Mouse (Mus musculus) layer of hippocampus, adult 11-12 months (tissue): ENCODE measurements around the gene Nfx1.
A peak's percentile ranks its signal among the peaks of the same experiment; 100 is the strongest.

Experiments
- DNase-seq: peaks from one replicate; pipeline ENCODE4 v3.0.0; 2022; ENCODE audit warnings: low spot score

The Nfx1 gene

GRCm38 (mm10) chr4:41046254-41046795, 75.6 kb downstream of the Nfx1 start:
- DNase-seq: no peak

DNA sequence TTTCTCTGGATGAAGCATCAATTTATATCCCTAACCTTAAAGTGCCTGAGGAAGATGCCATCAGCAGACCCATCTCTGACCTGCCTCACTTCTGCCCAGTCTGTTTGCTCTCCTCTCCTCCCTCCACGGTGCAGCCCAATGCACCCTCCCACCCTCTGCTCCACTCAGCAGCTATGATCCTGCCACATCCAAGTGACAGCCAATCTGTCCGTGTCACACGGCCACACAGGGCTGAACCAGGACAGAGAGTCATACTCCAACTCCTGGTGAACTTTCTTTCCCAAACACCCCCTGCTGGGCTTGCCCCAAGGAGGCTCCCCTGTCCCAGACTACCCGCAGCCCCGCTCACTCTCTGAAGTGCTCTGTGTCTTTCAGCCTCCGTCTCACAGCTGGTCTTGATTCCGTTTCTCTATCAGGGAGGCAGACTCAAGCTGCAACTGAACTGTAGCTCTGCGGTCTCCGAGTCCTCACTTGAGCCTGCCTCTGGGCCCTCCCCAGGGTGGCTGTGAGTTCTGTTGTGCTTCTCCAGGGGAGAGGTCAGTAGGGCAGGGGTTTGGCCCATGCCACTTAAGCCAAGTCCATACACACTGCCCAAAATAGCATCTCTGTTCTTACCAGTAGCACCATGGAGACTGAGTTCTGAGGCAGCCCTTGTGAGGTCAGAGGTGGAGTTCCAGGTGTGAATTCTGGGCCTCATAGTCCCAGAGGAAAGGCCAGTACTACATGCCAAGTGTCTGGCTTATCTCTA, 77.0 kb downstream of the Nfx1 start, which contains the start of gene Aqp7:
Gene Aqp7, minus strand, starts transcription at position 616 of the 748 bp plus-strand sequence.
- no peak for DNase-seq

DNA sequence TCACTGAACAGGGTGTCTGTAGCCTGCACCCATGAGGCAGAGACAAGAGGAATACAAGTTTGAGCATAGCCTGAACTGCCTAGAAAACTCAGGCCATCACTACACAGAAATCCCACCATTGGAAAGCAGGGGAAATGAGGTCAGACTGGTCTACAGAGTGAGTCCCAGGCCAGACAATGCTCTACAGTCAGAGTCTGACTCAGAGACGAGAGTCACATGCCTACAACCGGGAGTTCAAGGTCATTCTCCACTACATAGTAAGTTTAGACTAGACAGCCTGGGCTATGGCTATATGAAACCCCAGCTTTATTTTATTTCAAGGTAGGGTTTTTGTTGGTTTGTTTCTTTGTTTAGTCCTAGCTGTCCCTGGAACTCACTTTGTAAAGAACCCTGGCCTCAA, 78.2 kb downstream of the Nfx1 start:
- no peak for DNase-seq

- DNase-seq: peak; percentile 87
These were observed 80.3 kb downstream of the Nfx1 start for GRCm38 (mm10) chr4:41050726-41051675.

GRCm38 (mm10) chr4:41051781-41052180, 81.1 kb downstream of the Nfx1 start:
- DNase-seq: no peak

DNA sequence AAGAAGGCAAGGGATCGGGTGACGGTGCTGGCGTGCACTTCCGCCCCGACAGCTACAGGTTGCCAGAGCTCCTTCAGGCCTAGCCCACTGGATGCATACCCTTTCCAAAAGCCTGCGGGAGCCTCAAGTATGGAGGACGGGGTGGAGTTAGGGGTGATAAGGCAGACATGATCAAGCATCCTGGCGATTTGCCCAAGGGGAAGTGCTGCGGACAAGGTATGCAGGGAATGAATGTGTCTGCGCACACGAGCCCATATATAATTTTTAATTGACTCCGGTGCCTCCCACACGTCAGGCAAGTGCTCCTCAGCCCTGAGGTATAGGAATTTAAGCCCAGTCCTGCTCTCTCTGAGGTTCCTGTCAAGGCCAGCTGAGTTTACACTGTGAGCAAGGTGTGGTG, 84.4 kb downstream of the Nfx1 start:
- DNase-seq: no peak

DNA sequence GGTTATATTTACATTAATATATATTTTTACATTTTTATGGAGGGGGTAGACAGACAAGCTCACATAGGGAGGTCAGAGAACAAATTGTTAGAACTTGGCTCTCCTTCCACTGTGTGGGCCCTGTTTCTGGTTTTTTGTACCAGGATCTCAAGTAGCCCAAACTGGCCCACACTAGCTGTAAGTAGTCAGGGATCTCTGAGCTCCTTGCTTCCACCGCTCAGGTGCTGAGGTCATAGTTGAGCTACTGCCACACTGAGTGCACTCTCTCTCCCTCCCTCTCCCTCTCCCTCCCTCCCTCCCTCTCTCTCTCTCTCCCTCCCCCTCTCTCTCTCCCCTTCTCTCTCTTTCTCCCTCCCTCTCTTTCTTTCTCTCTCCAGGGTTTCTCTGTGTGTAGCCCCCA, 85.5 kb downstream of the Nfx1 start:
- DNase-seq: no peak

GRCm38 (mm10) chr4:41056742-41057332, 86.1 kb downstream of the Nfx1 start:
- DNase-seq: no peak

GRCm38 (mm10) chr4:41057361-41057760, 86.7 kb downstream of the Nfx1 start:
- no peak for DNase-seq

- DNase-seq: no peak
These were observed 92.6 kb downstream of the Nfx1 start for GRCm38 (mm10) chr4:41063351-41063750.

DNA sequence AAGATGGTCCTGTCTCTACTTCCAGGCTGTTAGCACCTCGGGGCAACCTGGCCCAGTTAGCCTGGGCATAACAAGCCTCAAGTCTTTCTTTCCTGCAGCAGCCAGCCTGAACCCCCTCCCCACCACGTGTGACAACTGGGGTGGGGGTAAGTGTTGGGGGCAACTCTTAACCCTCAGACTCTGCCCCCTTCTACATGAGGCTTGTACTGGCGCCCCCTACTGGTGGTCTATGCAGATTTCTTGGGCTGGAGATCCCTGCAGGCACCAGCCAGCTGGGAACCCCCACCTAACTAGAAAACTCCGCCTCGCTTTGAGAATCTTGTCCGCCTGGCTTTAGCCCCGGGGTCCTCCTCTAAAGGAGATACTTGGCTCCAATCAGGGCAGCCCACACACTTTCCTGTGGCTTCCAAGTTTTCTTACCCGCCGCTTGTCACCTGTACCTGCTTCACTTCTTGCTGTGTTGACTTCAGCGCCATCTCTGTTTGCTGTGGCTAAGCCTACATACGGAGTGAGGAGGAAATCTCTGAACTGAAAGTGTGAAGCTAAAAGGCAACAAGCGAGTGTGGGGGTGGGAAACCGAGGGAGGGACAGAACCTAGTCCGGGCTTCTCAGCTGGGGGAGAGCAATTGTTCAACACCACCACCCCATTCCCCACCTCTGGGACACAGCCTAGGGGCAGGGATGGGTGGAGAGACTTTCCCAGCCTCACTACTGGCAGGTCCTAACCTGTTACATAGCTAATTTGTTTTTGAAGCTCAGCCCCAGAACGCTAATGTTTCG, 93.4 kb downstream of the Nfx1 start:
- DNase-seq: no peak

GRCm38 (mm10) chr4:41065196-41065595, 94.5 kb downstream of the Nfx1 start:
- no peak for DNase-seq

GRCm38 (mm10) chr4:41071500-41072429, 101.1 kb downstream of the Nfx1 start:
- no peak for DNase-seq

GRCm38 (mm10) chr4:41073008-41073817, 102.5 kb downstream of the Nfx1 start:
- DNase-seq: no peak

DNA sequence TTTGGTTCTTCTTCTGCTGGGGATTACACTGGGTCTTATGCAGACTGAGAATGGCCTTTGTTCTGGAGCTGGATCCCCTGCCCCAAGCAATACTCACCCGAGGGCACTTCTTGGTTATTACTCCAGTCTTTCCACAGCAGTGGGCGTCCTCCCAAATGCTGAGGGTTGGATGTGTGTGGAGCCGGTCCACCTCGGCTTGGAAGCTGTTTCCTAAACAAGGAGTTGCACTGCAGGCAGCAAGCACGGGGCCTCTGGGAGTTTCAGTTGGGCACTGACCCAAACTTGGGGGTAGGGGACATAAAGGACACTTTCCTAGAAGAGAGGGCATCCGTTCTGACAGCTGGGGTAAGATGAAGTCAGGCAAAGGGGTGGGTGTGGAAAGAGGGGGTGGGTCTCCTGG, 103.8 kb downstream of the Nfx1 start:
- no peak for DNase-seq
